8 mouse cellular contexts compared by ENCODE assay signal in the genomic region with DNA sequence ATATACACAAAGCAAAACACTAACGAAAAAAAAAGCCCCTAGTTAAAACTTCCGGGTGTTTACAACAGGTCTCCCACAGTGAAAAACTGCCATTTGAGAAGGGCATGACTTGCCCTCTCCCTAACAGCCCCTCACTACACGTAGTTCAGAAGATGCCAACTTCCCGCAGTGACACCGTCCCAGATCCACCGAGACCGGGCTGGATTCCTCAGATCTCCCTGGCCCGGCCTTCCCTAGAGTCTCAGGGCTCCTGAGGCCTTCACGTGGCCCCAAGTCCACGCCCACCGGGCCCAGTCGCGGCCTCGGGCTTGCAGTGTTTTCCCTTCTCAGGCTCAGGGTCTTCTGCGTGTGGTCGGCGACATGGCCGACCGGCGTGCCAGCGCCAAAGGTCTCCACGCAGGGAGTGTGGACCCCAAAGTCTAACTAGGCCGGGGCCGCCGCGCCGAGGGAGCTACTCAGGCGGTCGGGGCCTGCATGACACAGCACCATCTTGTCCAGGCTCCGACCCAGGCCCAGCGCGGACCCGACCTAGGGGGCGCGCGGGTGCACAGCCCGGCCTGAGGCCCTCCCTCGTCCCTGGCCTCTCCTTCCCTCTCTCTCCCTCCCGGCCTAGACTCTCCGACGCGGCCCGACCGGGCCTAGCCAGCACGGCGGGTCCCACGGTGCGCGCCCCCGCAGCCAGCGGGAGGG. TPM values are rescaled to one million over a fixed set of nuclear protein-coding genes. Genes with fewer than 3 reads are reported as not detected.
DNase-seq lines count a peak whose midpoint lies in the region; ATAC-seq and TF ChIP-seq lines count a peak whose summit lies in the region.

No protein-coding gene starts in this region.

- TF ChIP-seq EP300 in ES-Bruce4 (IDR thresholded peaks at IDR 0.05; ENCODE audit: insufficient read depth, low read depth, low read length) = no peak

- TF ChIP-seq CTCF in ES-Bruce4 (IDR thresholded peaks at IDR 0.05; ENCODE audit: low read depth, low read length) = peak; percentile 8
- 0 out of 2 replicates have a peak, but pooled peaks have one; percentile 7 for TF ChIP-seq CTCF in testis, adult 2 months (IDR thresholded peaks at IDR 0.05; ENCODE audit: control insufficient read depth, insufficient read depth, insufficient replicate concordance, low read depth, low read length)

- H3K27me3 ChIP-seq in ES-Bruce4 (ENCODE audit: control insufficient read depth, insufficient read depth, low read length, poor library complexity, severe bottlenecking) = no peaks in the 10 kb centered on the region
- H3K27me3 ChIP-seq in forebrain, embryonic 13.5 days = no peaks in the 10 kb centered on the region
- H3K27me3 ChIP-seq in neural tube, embryonic 14.5 days (ENCODE audit: control insufficient read depth, insufficient read depth, low read length) = peaks cover 3% of the 10 kb centered on the region; the same call in 1 of the 2 replicates
- no peaks in the 10 kb centered on the region for H3K27me3 ChIP-seq in testis, adult 2 months (ENCODE audit: control insufficient read depth, insufficient read depth, low read length)

- H3K4me2 ChIP-seq in forebrain, embryonic 13.5 days = peak overlapping the region; percentile 89
- H3K4me2 ChIP-seq in neural tube, embryonic 14.5 days (ENCODE audit: low read depth, low read length) = peak overlapping the region; percentile 91

- intact Hi-C loops in heart, postnatal 10 days (cut with DNase I) = no loop called here

- H3K4me1 ChIP-seq in ES-Bruce4 (ENCODE audit: control insufficient read depth, insufficient read depth, low read length) = no peaks in the 10 kb centered on the region
- H3K4me1 ChIP-seq in forebrain, embryonic 13.5 days = peaks cover 29% of the 10 kb centered on the region
- H3K4me1 ChIP-seq in neural tube, embryonic 14.5 days (ENCODE audit: control insufficient read depth, insufficient read depth, low read length) = peaks cover 18% of the 10 kb centered on the region
- H3K4me1 ChIP-seq in testis, adult 2 months (ENCODE audit: control insufficient read depth, insufficient read depth, low read length) = peaks cover 10% of the 10 kb centered on the region

- peaks cover 21% of the 10 kb centered on the region for H3K36me3 ChIP-seq in ES-Bruce4 (ENCODE audit: control insufficient read depth, insufficient read depth, low read length, poor library complexity, severe bottlenecking)
- peaks cover 22% of the 10 kb centered on the region for H3K36me3 ChIP-seq in forebrain, embryonic 13.5 days (ENCODE audit: poor library complexity, severe bottlenecking)
- H3K36me3 ChIP-seq in neural tube, embryonic 14.5 days (ENCODE audit: control insufficient read depth, insufficient read depth, low read length) = peaks cover 15% of the 10 kb centered on the region
- no peaks in the 10 kb centered on the region; the same call in 1 of the 2 replicates for H3K36me3 ChIP-seq in testis, adult 2 months (ENCODE audit: control insufficient read depth, insufficient read depth, low read length)

- peak overlapping the region; percentile 88 for H3K9ac ChIP-seq in ES-Bruce4 (ENCODE audit: low read depth, poor library complexity, severe bottlenecking)
- peak overlapping the region; percentile 98 for H3K9ac ChIP-seq in forebrain, embryonic 13.5 days
- H3K9ac ChIP-seq in neural tube, embryonic 14.5 days (replicated peaks; ENCODE audit: low read depth, low read length) = peak overlapping the region; percentile 90

- ATAC-seq in forebrain, embryonic 13.5 days = peak; percentile 73
- peak; percentile 80 for ATAC-seq in neural tube, embryonic 14.5 days (ENCODE audit: low read depth)

- H3K27ac ChIP-seq in ES-Bruce4 (ENCODE audit: insufficient read depth, low read length) = peak overlapping the region; percentile 85
- H3K27ac ChIP-seq in forebrain, embryonic 13.5 days = peak overlapping the region; percentile 99
- H3K27ac ChIP-seq in neural tube, embryonic 14.5 days (ENCODE audit: low read depth, low read length) = peak overlapping the region; percentile 96
- peak overlapping the region; percentile 98 for H3K27ac ChIP-seq in testis, adult 2 months (ENCODE audit: control insufficient read depth, insufficient read depth, low read depth, low read length)

- WGBS in forebrain, embryonic 13.5 days = under 1% methylated on average over 49 of the region's 51 CpGs
- under 1% methylated on average over 51 of the region's 51 CpGs for WGBS in neural tube, embryonic 14.5 days

- TF ChIP-seq POLR2A in ES-Bruce4 (IDR thresholded peaks at IDR 0.05; ENCODE audit: insufficient read depth, low read length) = no peak
- peak; percentile 70 for TF ChIP-seq POLR2A in testis, adult 2 months (IDR thresholded peaks at IDR 0.05; ENCODE audit: control insufficient read depth, low read depth, low read length)

- peak; percentile 73 for DNase-seq in c-Kit-positive CD71-positive TER-119-positive erythroid progenitor cells, embryonic 14.5 days (ENCODE audit: low spot score)
- DNase-seq in heart, postnatal 10 days = peak; percentile 82 to 84
- DNase-seq in layer of hippocampus, adult 11-12 months (ENCODE audit: low spot score) = peak; percentile 75
- peak; percentile 73 to 78 for DNase-seq in lung, adult 18-20 months

- H3K4me3 ChIP-seq in ES-Bruce4 (ENCODE audit: low read depth, low read length) = peak overlapping the region; percentile 94
- H3K4me3 ChIP-seq in forebrain, embryonic 13.5 days = peak overlapping the region; percentile 98
- peak overlapping the region; percentile 88 for H3K4me3 ChIP-seq in neural tube, embryonic 14.5 days (ENCODE audit: low read depth, low read length)
- peak overlapping the region; percentile 97 for H3K4me3 ChIP-seq in testis, adult 2 months (ENCODE audit: control insufficient read depth, low read depth, low read length)

- no peaks in the 10 kb centered on the region for H3K9me3 ChIP-seq in ES-Bruce4 (replicated peaks; ENCODE audit: control insufficient read depth, insufficient read depth, low read length, poor library complexity, severe bottlenecking)
- no peaks in the 10 kb centered on the region for H3K9me3 ChIP-seq in forebrain, embryonic 13.5 days (replicated peaks)
- no peaks in the 10 kb centered on the region for H3K9me3 ChIP-seq in neural tube, embryonic 14.5 days (ENCODE audit: control insufficient read depth, low read length)

RNA-seq across cellular contexts. Expression of a gene that starts 0.7 kb away (rescaled TPM):
- polyA plus RNA-seq in ES-Bruce4 (2011; ENCODE audit: insufficient read depth, insufficient read length, low read depth, missing spikeins) = 384 and 390 TPM in 2 replicates
- polyA plus RNA-seq in forebrain, embryonic 13.5 days (2015; fragmentation: Nextera tagmentation; extraction: Ambion mirVana) = 545 and 570 TPM in 2 replicates
- total RNA-seq in heart, postnatal 10 days (2021) = 100 to 1,000 TPM; 306 to 324 TPM
- 435 and 534 TPM in 2 replicates for polyA plus RNA-seq in neural tube, embryonic 14.5 days (2014; fragmentation: Nextera tagmentation; extraction: Ambion mirVana)
- 78.0 and 85.5 TPM in 2 replicates for polyA plus RNA-seq in testis, adult 2 months (2012; rRNA removed)

RNA-seq across cellular contexts. Expression of a gene that starts 10.7 kb away (rescaled TPM):
- polyA plus RNA-seq in ES-Bruce4 (2011; ENCODE audit: insufficient read depth, insufficient read length, low read depth, missing spikeins) = 12.8 and 13.8 TPM in 2 replicates
- 22.9 and 23.5 TPM in 2 replicates for polyA plus RNA-seq in forebrain, embryonic 13.5 days (2015; fragmentation: Nextera tagmentation; extraction: Ambion mirVana)
- 1 to 10 TPM; 5.8 to 6.7 TPM for total RNA-seq in heart, postnatal 10 days (2021)
- 18.9 and 21.6 TPM in 2 replicates for polyA plus RNA-seq in neural tube, embryonic 14.5 days (2014; fragmentation: Nextera tagmentation; extraction: Ambion mirVana)
- 96.4 and 104 TPM in 2 replicates for polyA plus RNA-seq in testis, adult 2 months (2012; rRNA removed)

RNA-seq across cellular contexts. Expression of a gene that starts 26.0 kb away (rescaled TPM):
- 22.3 and 25.5 TPM in 2 replicates for polyA plus RNA-seq in ES-Bruce4 (2011; ENCODE audit: insufficient read depth, insufficient read length, low read depth, missing spikeins)
- polyA plus RNA-seq in forebrain, embryonic 13.5 days (2015; fragmentation: Nextera tagmentation; extraction: Ambion mirVana) = 21.4 and 25.3 TPM in 2 replicates
- total RNA-seq in heart, postnatal 10 days (2021) = 10 to 100 TPM; 19.3 to 25.1 TPM
- 24.6 and 26.4 TPM in 2 replicates for polyA plus RNA-seq in neural tube, embryonic 14.5 days (2014; fragmentation: Nextera tagmentation; extraction: Ambion mirVana)
- polyA plus RNA-seq in testis, adult 2 months (2012; rRNA removed) = 36.3 and 42.0 TPM in 2 replicates

RNA-seq across cellular contexts. Expression of a gene that starts 30.2 kb away (rescaled TPM):
- not detected in 2 replicates for polyA plus RNA-seq in ES-Bruce4 (2011; ENCODE audit: insufficient read depth, insufficient read length, low read depth, missing spikeins)
- 0.48 and 0.81 TPM in 2 replicates for polyA plus RNA-seq in forebrain, embryonic 13.5 days (2015; fragmentation: Nextera tagmentation; extraction: Ambion mirVana)
- total RNA-seq in heart, postnatal 10 days (2021) = not detected
- polyA plus RNA-seq in neural tube, embryonic 14.5 days (2014; fragmentation: Nextera tagmentation; extraction: Ambion mirVana) = 0.50 and 1.1 TPM in 2 replicates
- 22.4 and 23.7 TPM in 2 replicates for polyA plus RNA-seq in testis, adult 2 months (2012; rRNA removed)

RNA-seq across cellular contexts. Expression of a gene that starts 31.9 kb away (rescaled TPM):
- polyA plus RNA-seq in ES-Bruce4 (2011; ENCODE audit: insufficient read depth, insufficient read length, low read depth, missing spikeins) = 177 and 187 TPM in 2 replicates
- 305 and 335 TPM in 2 replicates for polyA plus RNA-seq in forebrain, embryonic 13.5 days (2015; fragmentation: Nextera tagmentation; extraction: Ambion mirVana)
- total RNA-seq in heart, postnatal 10 days (2021) = 100 to 1,000 TPM in 1 of 2 experiments, 10 to 100 TPM in 1; 99.9 to 106 TPM
- polyA plus RNA-seq in neural tube, embryonic 14.5 days (2014; fragmentation: Nextera tagmentation; extraction: Ambion mirVana) = 223 and 227 TPM in 2 replicates
- polyA plus RNA-seq in testis, adult 2 months (2012; rRNA removed) = 19.8 and 22.7 TPM in 2 replicates

Comparison
In these comparisons a context has a peak if more than half of its experiments do, and no peak if none do; other contexts are left out.
1. Peak in every context shown above with its lines: DNase-seq, ATAC-seq, H3K4me3 ChIP-seq and H3K27ac ChIP-seq.